9 mouse cellular contexts compared by ENCODE assay signal in genomic region chr7:30972426-30973250, GRCm38 (mm10). TPM values are rescaled to one million over a fixed set of nuclear protein-coding genes. Genes with fewer than 3 reads are reported as not detected.
DNase-seq lines count a peak whose midpoint lies in the region; ATAC-seq lines count a peak whose summit lies in the region.
"Had no signal": no experiment of that assay in that cellular context is flagged by ENCODE, and none has a peak within 500 bp of the region (broad histone marks: within the 10 kb centered on the region; RNA-seq: fewer than 3 reads in every experiment).

No protein-coding gene starts in this region.

- H3K4me3 ChIP-seq in kidney, embryonic 16.5 days (ENCODE audit: low read length): peak overlapping the region; percentile 62
- H3K4me3 ChIP-seq in embryonic facial prominence, embryonic 14.5 days (ENCODE audit: low read depth, low read length): peak overlapping the region; percentile 44
- H3K4me3 ChIP-seq in limb, embryonic 12.5 days (replicated peaks): peak overlapping the region; percentile 51
- peak overlapping the region; percentile 33 for H3K4me3 ChIP-seq in neural tube, embryonic 12.5 days

- H3K4me2 ChIP-seq in kidney, embryonic 16.5 days (replicated peaks; ENCODE audit: low read depth, low read length): peak overlapping the region; percentile 64
- H3K4me2 ChIP-seq in embryonic facial prominence, embryonic 14.5 days (ENCODE audit: low read depth, low read length): peak overlapping the region; percentile 56
- H3K4me2 ChIP-seq in limb, embryonic 12.5 days: peak overlapping the region; percentile 67
- H3K4me2 ChIP-seq in neural tube, embryonic 12.5 days (replicated peaks): peak overlapping the region; percentile 65

- ATAC-seq in kidney, embryonic 16.5 days (ENCODE audit: low FRiP score, low TSS enrichment): peak; percentile 53; the same call in 1 of the 2 replicates
- ATAC-seq in embryonic facial prominence, embryonic 14.5 days (ENCODE audit: low read depth): peak; percentile 41
- ATAC-seq in limb, embryonic 12.5 days (ENCODE audit: insufficient number of reproducible peaks, insufficient read depth, low FRiP score, low TSS enrichment, low read depth): no peak
- ATAC-seq in neural tube, embryonic 12.5 days (ENCODE audit: low FRiP score, low read depth): no peak

- H3K9ac ChIP-seq in kidney, embryonic 16.5 days (replicated peaks; ENCODE audit: low read length): peak overlapping the region; percentile 72
- peak overlapping the region; percentile 58 for H3K9ac ChIP-seq in embryonic facial prominence, embryonic 14.5 days (ENCODE audit: low read depth, low read length)
- peak overlapping the region; percentile 60 for H3K9ac ChIP-seq in limb, embryonic 12.5 days (replicated peaks)
- H3K9ac ChIP-seq in neural tube, embryonic 12.5 days: peak overlapping the region; percentile 42

- WGBS in kidney, embryonic 16.5 days: 4% methylated on average over 41 of the region's 41 CpGs
- 5% methylated on average over 40 of the region's 41 CpGs for WGBS in embryonic facial prominence, embryonic 14.5 days
- 4% methylated on average over 41 of the region's 41 CpGs for WGBS in limb, embryonic 12.5 days
- 3% methylated on average over 41 of the region's 41 CpGs for WGBS in neural tube, embryonic 12.5 days

- H3K36me3 ChIP-seq in kidney, embryonic 16.5 days (ENCODE audit: insufficient read depth, low read length): peaks cover 3% of the 10 kb centered on the region; the same call in 1 of the 2 replicates
- no peaks in the 10 kb centered on the region for H3K36me3 ChIP-seq in embryonic facial prominence, embryonic 14.5 days (ENCODE audit: control insufficient read depth, insufficient read depth, low read length)
- H3K36me3 ChIP-seq in limb, embryonic 12.5 days: peaks cover 6% of the 10 kb centered on the region; the same call in 1 of the 2 replicates
- no peaks in the 10 kb centered on the region for H3K36me3 ChIP-seq in neural tube, embryonic 12.5 days

- no peaks in the 10 kb centered on the region for H3K9me3 ChIP-seq in kidney, embryonic 16.5 days (ENCODE audit: low read length)
- no peaks in the 10 kb centered on the region for H3K9me3 ChIP-seq in embryonic facial prominence, embryonic 14.5 days (ENCODE audit: control insufficient read depth, low read length)
- no peaks in the 10 kb centered on the region for H3K9me3 ChIP-seq in limb, embryonic 12.5 days
- no peaks in the 10 kb centered on the region for H3K9me3 ChIP-seq in neural tube, embryonic 12.5 days
- H3K9me3 ChIP-seq: megakaryocyte, embryonic 14.5 days had no signal

- peaks cover 16% of the 10 kb centered on the region for H3K4me1 ChIP-seq in kidney, embryonic 16.5 days (ENCODE audit: insufficient read depth, low read length)
- H3K4me1 ChIP-seq in embryonic facial prominence, embryonic 14.5 days (ENCODE audit: control insufficient read depth, insufficient read depth, low read length): 0 out of 2 replicates have a peak, but pooled peaks cover 7% of the 10 kb centered on the region
- peaks cover 6% of the 10 kb centered on the region; the same call in 1 of the 2 replicates for H3K4me1 ChIP-seq in limb, embryonic 12.5 days (replicated peaks)
- peaks cover 10% of the 10 kb centered on the region for H3K4me1 ChIP-seq in neural tube, embryonic 12.5 days

- H3K27me3 ChIP-seq in kidney, embryonic 16.5 days (ENCODE audit: insufficient read depth, low read length): peaks cover 8% of the 10 kb centered on the region; the same call in 1 of the 2 replicates
- peaks cover 30% of the 10 kb centered on the region for H3K27me3 ChIP-seq in embryonic facial prominence, embryonic 14.5 days (replicated peaks; ENCODE audit: control insufficient read depth, insufficient read depth, low read length)
- H3K27me3 ChIP-seq in limb, embryonic 12.5 days: peaks cover 24% of the 10 kb centered on the region
- peaks cover 17% of the 10 kb centered on the region for H3K27me3 ChIP-seq in neural tube, embryonic 12.5 days (replicated peaks)

- DNase-seq in kidney, postnatal 25 days: no peak
- DNase-seq in embryonic facial prominence, embryonic 14.5 days (ENCODE audit: low spot score): no peak
- no peak for DNase-seq in ovary, postnatal 10 days (ENCODE audit: low spot score)
- DNase-seq in gastrocnemius, adult 8-10 months (ENCODE audit: low spot score in 2 of 2): no peak
- no peak for DNase-seq in layer of hippocampus, adult 11-12 months (ENCODE audit: low spot score)

- peak overlapping the region; percentile 67 for H3K27ac ChIP-seq in kidney, embryonic 16.5 days (ENCODE audit: low read length)
- no peak overlapping the region for H3K27ac ChIP-seq in embryonic facial prominence, embryonic 14.5 days (replicated peaks; ENCODE audit: low read depth, low read length)
- H3K27ac ChIP-seq in limb, embryonic 12.5 days: no peak overlapping the region
- no peak overlapping the region for H3K27ac ChIP-seq in neural tube, embryonic 12.5 days

RNA-seq across cellular contexts. Expression of gene Lsr, which starts 0.6 kb away (rescaled TPM):
- 72.5 and 73.5 TPM in 2 replicates for polyA plus RNA-seq in kidney, embryonic 16.5 days (2015; fragmentation: Nextera tagmentation; extraction: Ambion mirVana)
- polyA plus RNA-seq in embryonic facial prominence, embryonic 14.5 days (2014; fragmentation: Nextera tagmentation; extraction: Ambion mirVana): 22.7 and 26.0 TPM in 2 replicates
- polyA plus RNA-seq in limb, embryonic 12.5 days (2016; fragmentation: Nextera tagmentation; extraction: Ambion mirVana): 32.6 and 33.2 TPM in 2 replicates
- 15.4 and 17.0 TPM in 2 replicates for polyA plus RNA-seq in neural tube, embryonic 12.5 days (2016; fragmentation: Nextera tagmentation; extraction: Ambion mirVana)
- total RNA-seq in gastrocnemius, adult 8-10 months (2022): under 1 TPM in 3 of 4 experiments, not detected in 1; 0.29 to 0.56 (median 0.54) TPM

RNA-seq across cellular contexts. Expression of gene Fam187b, which starts 1.0 kb away (rescaled TPM):
- polyA plus RNA-seq in kidney, embryonic 16.5 days (2015; fragmentation: Nextera tagmentation; extraction: Ambion mirVana): 8.0 and 9.0 TPM in 2 replicates
- 1.6 and 2.3 TPM in 2 replicates for polyA plus RNA-seq in embryonic facial prominence, embryonic 14.5 days (2014; fragmentation: Nextera tagmentation; extraction: Ambion mirVana)
- 1.00 and 1.1 TPM in 2 replicates for polyA plus RNA-seq in limb, embryonic 12.5 days (2016; fragmentation: Nextera tagmentation; extraction: Ambion mirVana)
- polyA plus RNA-seq in neural tube, embryonic 12.5 days (2016; fragmentation: Nextera tagmentation; extraction: Ambion mirVana): 0.42 and 0.46 TPM in 2 replicates
- total RNA-seq in gastrocnemius, adult 8-10 months (2022): under 1 TPM in 1 of 4 experiments, not detected in 3; 0.19 TPM

RNA-seq across cellular contexts. Expression of gene Usf2, which starts 16.0 kb away (rescaled TPM):
- polyA plus RNA-seq in kidney, embryonic 16.5 days (2015; fragmentation: Nextera tagmentation; extraction: Ambion mirVana): 19.8 and 25.3 TPM in 2 replicates
- polyA plus RNA-seq in embryonic facial prominence, embryonic 14.5 days (2014; fragmentation: Nextera tagmentation; extraction: Ambion mirVana): 18.3 and 23.8 TPM in 2 replicates
- polyA plus RNA-seq in limb, embryonic 12.5 days (2016; fragmentation: Nextera tagmentation; extraction: Ambion mirVana): 31.9 and 37.6 TPM in 2 replicates
- polyA plus RNA-seq in neural tube, embryonic 12.5 days (2016; fragmentation: Nextera tagmentation; extraction: Ambion mirVana): 32.0 and 38.8 TPM in 2 replicates
- 10 to 100 TPM; 75.5 to 96.0 (median 89.5) TPM for total RNA-seq in gastrocnemius, adult 8-10 months (2022)

RNA-seq across cellular contexts. Expression of gene Hamp, which starts 28.8 kb away (rescaled TPM):
- not detected in 2 replicates for polyA plus RNA-seq in kidney, embryonic 16.5 days (2015; fragmentation: Nextera tagmentation; extraction: Ambion mirVana)
- polyA plus RNA-seq in embryonic facial prominence, embryonic 14.5 days (2014; fragmentation: Nextera tagmentation; extraction: Ambion mirVana): not detected in 2 replicates
- not detected in 2 replicates for polyA plus RNA-seq in limb, embryonic 12.5 days (2016; fragmentation: Nextera tagmentation; extraction: Ambion mirVana)
- not detected in 2 replicates for polyA plus RNA-seq in neural tube, embryonic 12.5 days (2016; fragmentation: Nextera tagmentation; extraction: Ambion mirVana)
- total RNA-seq in gastrocnemius, adult 8-10 months (2022): under 1 TPM in 1 of 4 experiments, not detected in 3; 0.86 TPM

RNA-seq across cellular contexts. Expression of gene Hamp2, which starts 48.2 kb away (rescaled TPM):
- polyA plus RNA-seq in kidney, embryonic 16.5 days (2015; fragmentation: Nextera tagmentation; extraction: Ambion mirVana): not detected in 2 replicates
- 0.97 TPM in 1 of 2 replicates, not detected in the other for polyA plus RNA-seq in embryonic facial prominence, embryonic 14.5 days (2014; fragmentation: Nextera tagmentation; extraction: Ambion mirVana)
- polyA plus RNA-seq in limb, embryonic 12.5 days (2016; fragmentation: Nextera tagmentation; extraction: Ambion mirVana): not detected in 2 replicates
- polyA plus RNA-seq in neural tube, embryonic 12.5 days (2016; fragmentation: Nextera tagmentation; extraction: Ambion mirVana): not detected in 2 replicates
- not detected for total RNA-seq in gastrocnemius, adult 8-10 months (2022)

Comparison
In these comparisons a context has a peak if more than half of its experiments do, and no peak if none do; other contexts are left out.
1. ATAC-seq: peak in kidney, embryonic 16.5 days (single experiment) and embryonic facial prominence, embryonic 14.5 days (single experiment); none in limb, embryonic 12.5 days (single experiment) and neural tube, embryonic 12.5 days (single experiment).
2. Peak in every context shown above with its lines, with median percentiles within 50 percentile points of each other: H3K4me2 ChIP-seq, H3K4me3 ChIP-seq and H3K9ac ChIP-seq.